Mouse (Mus musculus): ENCODE measurements at regions not wholly inside any gene's neighbourhood (a gene's known extent, or its start where the extent isn't known, plus 50 kb on each side); places are given as distances from the start of the nearest gene placed in this dataset.

DNA sequence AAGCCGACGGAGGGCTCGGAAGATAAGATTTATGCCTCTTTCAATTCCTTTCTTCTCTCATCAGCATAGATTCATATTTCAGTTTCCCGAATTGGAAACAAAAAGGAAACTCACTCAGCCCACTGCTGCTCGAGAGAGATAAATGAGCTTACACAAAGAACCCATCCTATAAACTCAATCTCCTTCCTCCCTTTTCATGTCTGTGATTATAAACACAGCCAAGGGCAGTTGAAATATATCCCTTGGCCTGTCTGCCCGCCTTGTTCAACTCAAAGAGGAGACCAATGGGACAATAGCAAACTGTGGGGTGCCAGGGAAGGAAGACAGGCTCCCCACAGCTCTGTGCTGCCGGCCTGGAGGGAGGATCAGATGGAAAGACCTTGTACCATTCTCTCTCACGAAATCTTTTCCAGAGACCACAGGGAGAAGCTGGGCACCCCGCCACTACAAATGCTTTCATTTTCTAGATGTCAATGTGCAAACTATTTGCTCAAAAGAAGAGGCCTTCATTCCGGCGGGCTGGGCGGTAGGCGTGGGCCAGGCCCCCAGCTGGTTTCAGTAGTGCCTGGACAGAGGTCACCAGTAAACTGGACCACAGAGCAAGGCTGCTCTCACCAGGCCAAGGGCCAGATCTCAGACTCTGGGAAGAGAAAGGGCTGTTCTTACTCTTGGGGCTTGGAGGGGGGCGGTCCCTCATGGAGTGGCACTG lies 69.7 kb upstream of the Syt13 start:
- DNase-seq = peak; percentile 71
- intact Hi-C loops (cut with DNase I) = no loop called here

DNA sequence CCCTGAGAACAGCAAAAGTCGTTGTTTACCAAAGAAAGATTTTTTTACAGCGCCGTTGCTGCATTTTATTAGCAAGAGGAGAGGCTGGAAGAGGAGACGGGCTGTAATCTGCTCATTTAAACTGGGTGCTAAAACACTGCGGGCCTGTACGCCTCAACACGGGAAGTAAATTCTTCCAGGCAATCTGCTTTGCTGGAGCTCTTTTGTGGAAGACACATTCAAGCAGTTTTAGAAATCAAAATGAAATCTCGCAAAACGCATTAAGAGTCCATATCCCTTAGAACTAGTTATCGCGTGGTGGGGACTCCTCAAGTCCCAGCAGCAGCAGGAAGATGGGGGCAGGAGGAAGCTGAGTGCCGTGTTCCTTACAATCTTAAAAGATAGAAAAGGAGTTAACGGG lies 65.9 kb upstream of the Syt13 start:
- DNase-seq = no peak
- intact Hi-C loops (cut with DNase I) = no loop called here

DNA sequence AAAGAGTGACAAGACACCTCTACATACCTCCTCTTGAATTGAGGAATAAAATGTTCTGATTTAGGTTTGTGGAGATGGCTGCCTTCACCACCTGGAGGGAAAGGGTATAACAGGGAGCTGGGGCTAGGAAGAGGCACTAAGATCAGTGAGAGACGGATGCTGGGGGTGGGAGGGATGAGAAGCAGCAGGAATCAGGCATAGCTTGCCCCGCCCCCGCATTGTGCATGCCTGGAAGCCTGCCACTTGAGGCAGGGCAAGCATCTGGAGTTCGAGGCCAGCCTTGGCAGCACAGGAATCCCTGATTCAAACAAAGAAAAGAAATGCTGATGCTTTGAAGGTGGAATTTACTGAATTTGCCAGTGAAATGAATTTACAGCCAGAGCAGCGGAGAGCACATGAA lies 63.6 kb upstream of the Syt13 start:
- peak; percentile 24 for DNase-seq
- intact Hi-C loops (cut with DNase I) = no loop called here

DNA sequence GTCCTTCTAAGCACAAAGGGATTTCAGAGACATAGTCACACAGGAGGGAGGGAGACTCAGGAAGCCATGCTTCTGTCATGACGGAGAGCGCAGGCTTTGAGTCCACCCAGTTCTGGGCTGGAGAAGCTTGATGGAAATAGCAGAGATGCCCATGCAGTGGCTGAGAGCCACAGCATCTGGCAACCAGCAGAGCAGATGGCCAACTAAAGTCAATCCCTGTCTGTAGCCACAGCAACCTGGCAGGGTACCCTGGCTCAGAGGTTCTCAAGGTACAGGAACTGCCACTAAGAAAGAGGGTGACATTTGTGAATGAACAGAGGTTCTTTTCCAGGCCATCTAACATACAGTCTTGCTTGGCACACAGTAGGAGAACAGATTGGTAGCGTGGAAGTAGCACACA lies 61.7 kb upstream of the Syt13 start:
- DNase-seq = peak; percentile 77

DNA sequence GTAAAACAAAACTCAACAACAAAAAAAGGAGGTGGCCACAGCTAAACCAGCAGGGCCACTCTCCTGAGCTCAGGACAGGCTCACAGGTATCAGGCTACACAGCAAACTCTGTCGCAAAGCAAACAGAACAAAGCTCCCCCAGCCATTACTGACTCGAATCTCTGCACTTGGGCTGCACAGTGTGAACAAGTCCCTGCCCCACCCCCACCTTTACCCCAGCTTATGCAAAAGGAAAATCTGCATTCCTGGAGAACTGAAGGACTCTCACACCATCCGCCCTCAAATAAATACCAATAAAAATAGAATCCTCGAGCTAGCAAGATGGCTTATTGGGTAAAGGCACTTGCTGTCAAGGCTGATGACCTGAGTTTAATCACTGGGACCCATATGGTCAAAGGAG lies 60.6 kb upstream of the Syt13 start:
- intact Hi-C loops (cut with DNase I) = no loop called here
- DNase-seq = no peak

More for the DNA sequence above, 61.7 kb upstream of the Syt13 start:
- intact Hi-C loops (cut with DNase I) = no loop called here

DNA sequence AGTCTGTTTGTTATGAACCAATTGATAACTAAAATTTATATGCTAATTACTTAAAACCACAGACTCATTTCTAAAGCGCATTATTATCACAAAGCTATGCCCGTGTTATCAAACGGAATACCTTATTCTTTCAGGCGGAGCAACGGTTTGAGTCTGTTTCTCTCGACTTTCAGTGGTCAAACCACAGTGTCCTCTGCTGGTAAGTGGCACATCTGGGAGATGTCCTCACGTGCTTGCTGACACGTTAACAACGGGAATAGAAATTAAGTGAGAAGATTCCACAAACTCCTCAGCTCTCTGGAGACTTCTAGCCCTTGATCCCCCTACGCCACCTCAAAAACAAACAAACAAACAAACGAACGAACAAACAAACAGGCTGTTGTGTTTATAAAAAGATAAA lies 58.9 kb upstream of the Syt13 start:
- intact Hi-C loops (cut with DNase I) = no loop called here
- DNase-seq = no peak

DNA sequence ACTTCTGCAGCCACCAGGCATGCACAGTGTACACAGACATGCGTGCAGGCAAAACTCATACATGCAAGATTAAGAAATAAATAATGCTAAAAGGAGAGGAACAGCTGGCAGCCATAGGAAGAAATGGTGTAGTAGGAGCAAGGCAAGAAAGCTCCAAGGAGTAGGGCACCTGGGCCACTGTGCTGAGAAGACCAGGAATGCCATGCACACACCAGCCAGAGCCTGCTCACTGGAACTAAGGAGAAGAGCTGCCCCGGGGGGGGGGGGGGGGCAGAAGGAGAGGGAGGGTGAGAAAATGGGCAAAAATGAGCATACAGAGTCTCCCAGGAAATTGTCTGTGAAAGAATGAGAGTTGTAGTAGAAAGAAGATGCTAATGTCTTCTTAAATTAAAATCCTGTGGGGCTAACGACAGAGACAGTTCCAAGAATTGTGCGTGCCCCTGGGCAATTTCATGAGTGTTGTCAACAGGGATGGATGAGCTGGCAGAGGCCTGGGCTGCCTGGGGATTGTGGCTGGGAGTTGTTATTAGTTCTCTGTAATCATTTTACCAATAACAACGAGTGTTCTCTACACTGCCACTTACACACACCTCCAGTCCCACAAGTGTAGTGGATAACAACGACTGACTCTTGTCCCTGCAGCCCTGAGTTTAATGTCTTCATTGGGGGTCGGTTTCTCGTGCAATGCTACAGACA lies 54.2 kb upstream of the Syt13 start:
- intact Hi-C loops (cut with DNase I) = no loop called here
- DNase-seq = no peak

Data from left cerebral cortex, postnatal 4 days (tissue).